8 mouse cellular contexts compared by ENCODE assay signal in genomic region chr19:37337752-37338151, GRCm38 (mm10). TPM values are rescaled to one million over a fixed set of nuclear protein-coding genes. Genes with fewer than 3 reads are reported as not detected.
DNase-seq lines count a peak whose midpoint lies in the region; ATAC-seq lines count a peak whose summit lies in the region.

Gene Ide, minus strand, starts transcription at chr19:37337852.

- H3K36me3 ChIP-seq in lung, embryonic 16.5 days (ENCODE audit: control insufficient read depth, insufficient read depth, low read length): no peaks in the 10 kb centered on the region
- no peaks in the 10 kb centered on the region for H3K36me3 ChIP-seq in embryonic facial prominence, embryonic 13.5 days
- no peaks in the 10 kb centered on the region for H3K36me3 ChIP-seq in heart, embryonic 15.5 days
- no peaks in the 10 kb centered on the region for H3K36me3 ChIP-seq in neural tube, embryonic 12.5 days

- 57% methylated on average over 4 of the region's 4 CpGs for WGBS in lung, embryonic 16.5 days
- WGBS in embryonic facial prominence, embryonic 13.5 days: 72% methylated on average over 4 of the region's 4 CpGs
- 54% methylated on average over 4 of the region's 4 CpGs for WGBS in heart, embryonic 15.5 days
- 83% methylated on average over 4 of the region's 4 CpGs for whole genome bisulfite sequencing in neural tube, embryonic 12.5 days

- no peak within 1 kb of the TSS for H3K4me2 ChIP-seq in lung, embryonic 16.5 days (ENCODE audit: low read depth, low read length)
- H3K4me2 ChIP-seq in embryonic facial prominence, embryonic 13.5 days: no peak within 1 kb of the TSS
- no peak within 1 kb of the TSS for H3K4me2 ChIP-seq in heart, embryonic 15.5 days
- no peak within 1 kb of the TSS for H3K4me2 ChIP-seq in neural tube, embryonic 12.5 days (replicated peaks)

- no peak within 1 kb of the TSS for H3K27ac ChIP-seq in lung, embryonic 16.5 days (ENCODE audit: low read length)
- no peak within 1 kb of the TSS for H3K27ac ChIP-seq in embryonic facial prominence, embryonic 13.5 days
- no peak within 1 kb of the TSS for H3K27ac ChIP-seq in heart, embryonic 15.5 days
- H3K27ac ChIP-seq in neural tube, embryonic 12.5 days: no peak within 1 kb of the TSS

- no peaks in the 10 kb centered on the region for H3K9me3 ChIP-seq in lung, embryonic 16.5 days (ENCODE audit: control insufficient read depth, low read length)
- H3K9me3 ChIP-seq in embryonic facial prominence, embryonic 13.5 days: no peaks in the 10 kb centered on the region
- no peaks in the 10 kb centered on the region for H3K9me3 ChIP-seq in heart, embryonic 15.5 days (replicated peaks)
- H3K9me3 ChIP-seq in neural tube, embryonic 12.5 days: no peaks in the 10 kb centered on the region

- no peak for DNase-seq in lung, postnatal 10 days
- DNase-seq in left cerebral cortex, postnatal 25 days (ENCODE audit: low spot score in 2 of 2): no peak
- no peak for DNase-seq in right cerebral cortex, postnatal 36 days (ENCODE audit: low spot score in 2 of 2)
- no peak for DNase-seq in right cerebral cortex, adult 18-20 months

- no peaks in the 10 kb centered on the region for H3K4me1 ChIP-seq in lung, embryonic 16.5 days (replicated peaks; ENCODE audit: control insufficient read depth, insufficient read depth, low read length)
- H3K4me1 ChIP-seq in embryonic facial prominence, embryonic 13.5 days: no peaks in the 10 kb centered on the region
- H3K4me1 ChIP-seq in heart, embryonic 15.5 days (replicated peaks): peaks cover 26% of the 10 kb centered on the region
- H3K4me1 ChIP-seq in neural tube, embryonic 12.5 days: no peaks in the 10 kb centered on the region

- no peak within 1 kb of the TSS for H3K9ac ChIP-seq in lung, embryonic 16.5 days (ENCODE audit: low read length)
- H3K9ac ChIP-seq in embryonic facial prominence, embryonic 13.5 days: no peak within 1 kb of the TSS
- no peak within 1 kb of the TSS for H3K9ac ChIP-seq in heart, embryonic 15.5 days
- H3K9ac ChIP-seq in neural tube, embryonic 12.5 days: no peak within 1 kb of the TSS

- intact Hi-C loops in left cerebral cortex, postnatal 25 days (cut with DNase I): no loop called here

- ATAC-seq in lung, embryonic 16.5 days (ENCODE audit: low read depth): no peak
- ATAC-seq in embryonic facial prominence, embryonic 13.5 days (ENCODE audit: insufficient number of reproducible peaks, insufficient read depth, low FRiP score, low TSS enrichment, low read depth): no peak
- no peak for ATAC-seq in heart, embryonic 15.5 days (replicated peaks; ENCODE audit: insufficient number of reproducible peaks, insufficient read depth, low FRiP score, low read depth)
- ATAC-seq in neural tube, embryonic 12.5 days (ENCODE audit: low FRiP score, low read depth): no peak

- no peaks in the 10 kb centered on the region for H3K27me3 ChIP-seq in lung, embryonic 16.5 days (ENCODE audit: control insufficient read depth, insufficient read depth, low read depth, low read length)
- H3K27me3 ChIP-seq in embryonic facial prominence, embryonic 13.5 days: no peaks in the 10 kb centered on the region
- no peaks in the 10 kb centered on the region for H3K27me3 ChIP-seq in heart, embryonic 15.5 days
- no peaks in the 10 kb centered on the region for H3K27me3 ChIP-seq in neural tube, embryonic 12.5 days (replicated peaks)

- H3K4me3 ChIP-seq in lung, embryonic 16.5 days (ENCODE audit: low read length): no peak within 1 kb of the TSS
- no peak within 1 kb of the TSS for H3K4me3 ChIP-seq in embryonic facial prominence, embryonic 13.5 days
- H3K4me3 ChIP-seq in heart, embryonic 15.5 days: no peak within 1 kb of the TSS
- no peak within 1 kb of the TSS for H3K4me3 ChIP-seq in neural tube, embryonic 12.5 days

RNA-seq across cellular contexts. Expression of gene Ide, which starts in this region (rescaled TPM):
- polyA plus RNA-seq in lung, embryonic 16.5 days (2015; fragmentation: Nextera tagmentation; extraction: Ambion mirVana): 39.2 and 42.0 TPM in 2 replicates
- polyA plus RNA-seq in embryonic facial prominence, embryonic 13.5 days (2015; fragmentation: Nextera tagmentation; extraction: Ambion mirVana): 31.9 and 32.8 TPM in 2 replicates
- 66.5 and 66.6 TPM in 2 replicates for polyA plus RNA-seq in heart, embryonic 15.5 days (2015; fragmentation: Nextera tagmentation; extraction: Ambion mirVana)
- 10 to 100 TPM; 38.3 to 41.7 TPM for total RNA-seq in left cerebral cortex, postnatal 25 days (2021)
- polyA plus RNA-seq in neural tube, embryonic 12.5 days (2016; fragmentation: Nextera tagmentation; extraction: Ambion mirVana): 38.4 and 44.0 TPM in 2 replicates
